Mouse (Mus musculus) heart, embryonic 14.5 days (tissue): ENCODE results near the gene Tchhl1. TPM values are rescaled to one million over a fixed set of nuclear protein-coding genes. Genes with fewer than 3 reads are reported as not detected.
"Not testable (repeated sequence)": the region's sequence is repeated elsewhere in the genome, so short reads cannot be mapped to it uniquely, and the experiment has no call there.

Experiments used
- ATAC-seq: fragments of 200-750 bp; cut with Nextera tagmentation; 2 replicates; pipeline ENCODE4 v1.8.0; 2017; ENCODE audit warnings: low read depth, moderate TSS enrichment; ENCODE audit not compliant: insufficient number of reproducible peaks, insufficient read depth, low FRiP score
- H3K27ac ChIP-seq, 2 experiments: fragments of 200-500 bp in 1 of 2; fragments of 300-500 bp in 1 of 2; sonication (generic) in 1 of 2; replicated peaks in 1 of 2; 2 replicates each; pipeline ENCODE4 v1.5.1; 2012 to 2014; ENCODE audit warnings: low read depth in 2 of 2, low read length in 2 of 2, control low read depth in 1 of 2, mild to moderate bottlenecking in 1 of 2, mixed read lengths in 1 of 2; ENCODE audit not compliant: control insufficient read depth in 1 of 2, insufficient read depth in 1 of 2
- H3K27me3 ChIP-seq: fragments of 300-500 bp; sonication (generic); 2 replicates; pipeline ENCODE4 v1.6.1; 2014; ENCODE audit warnings: mild to moderate bottlenecking, low read length, control low read depth; ENCODE audit not compliant: control insufficient read depth, insufficient read depth
- H3K36me3 ChIP-seq: fragments of 300-500 bp; sonication (generic); 2 replicates; pipeline ENCODE4 v1.6.1; 2014; ENCODE audit warnings: mild to moderate bottlenecking, control low read depth, low read length, mixed read lengths; ENCODE audit not compliant: control insufficient read depth, insufficient read depth
- H3K4me1 ChIP-seq, 2 experiments: fragments of 200-500 bp in 1 of 2; fragments of 300-500 bp in 1 of 2; sonication (generic) in 1 of 2; 2 replicates each; pipeline ENCODE4 v1.6.1; 2012 to 2014; ENCODE audit warnings: low read length in 2 of 2, control low read depth in 1 of 2, mixed read lengths in 1 of 2; ENCODE audit not compliant: control insufficient read depth in 2 of 2, insufficient read depth in 2 of 2
- H3K4me2 ChIP-seq: fragments of 300-500 bp; sonication (generic); 2 replicates; pipeline ENCODE4 v1.6.1; 2014; ENCODE audit warnings: mild to moderate bottlenecking, low read length
- H3K4me3 ChIP-seq, 2 experiments: fragments of 200-500 bp in 1 of 2; fragments of 300-500 bp in 1 of 2; sonication (generic) in 1 of 2; 2 replicates each; pipeline ENCODE4 v1.5.1; 2012 to 2014; ENCODE audit warnings: low read length in 2 of 2, mild to moderate bottlenecking in 2 of 2, control low read depth in 1 of 2, low read depth in 1 of 2, moderate library complexity in 1 of 2; ENCODE audit not compliant: control insufficient read depth in 1 of 2, insufficient read depth in 1 of 2
- H3K9ac ChIP-seq: fragments of 300-500 bp; sonication (generic); 2 replicates; pipeline ENCODE4 v1.6.1; 2014; ENCODE audit warnings: mild to moderate bottlenecking, low read length
- H3K9me3 ChIP-seq: fragments of 300-500 bp; sonication (generic); 2 replicates; pipeline ENCODE4 v1.6.1; 2016; ENCODE audit warnings: low read length, control low read depth; ENCODE audit not compliant: control insufficient read depth
- WGBS: fragments of 180-500 bp; shearing (Covaris S2); extraction: QIAGEN DNeasy Blood & Tissue Kit; methylation state at CpG from one replicate; pipeline ENCODE4 v1.1.7; 2014; 5-methylcytosine and 5-hydroxymethylcytosine counted together
- polyA plus RNA-seq: library from polyadenylated mRNA; unstranded; fragments of >200 nt; fragmentation: Nextera tagmentation; extraction: Ambion mirVana; gene quantifications from 2 replicates; pipeline ENCODE4 v1.2.1, GENCODE M21; 2014

The Tchhl1 gene
- polyA plus RNA-seq, 1 experiment from 2014 or later = not detected

DNA sequence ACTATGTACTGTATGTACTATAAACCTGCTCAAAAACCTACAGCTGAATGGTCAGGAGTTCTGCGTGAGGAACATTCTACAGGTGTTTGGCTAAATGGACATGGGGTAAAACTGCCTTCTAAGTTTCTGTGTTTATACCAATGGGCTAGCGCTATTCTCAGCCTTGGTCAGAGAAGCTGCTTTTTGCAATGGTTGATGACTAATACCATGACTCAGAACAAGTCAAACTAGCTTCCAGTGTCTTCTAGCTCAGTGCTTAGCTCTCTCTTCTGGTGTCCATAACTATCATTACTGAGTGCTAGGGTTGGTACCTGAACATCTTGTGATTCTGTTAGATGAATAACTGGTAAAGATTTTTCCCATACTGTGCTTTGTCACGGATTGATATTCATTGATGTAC is 17.1 kb downstream of the Tchhl1 start:
- 80% methylated on average over 3 of the region's 3 CpGs for WGBS
- ATAC-seq = no peak

DNA sequence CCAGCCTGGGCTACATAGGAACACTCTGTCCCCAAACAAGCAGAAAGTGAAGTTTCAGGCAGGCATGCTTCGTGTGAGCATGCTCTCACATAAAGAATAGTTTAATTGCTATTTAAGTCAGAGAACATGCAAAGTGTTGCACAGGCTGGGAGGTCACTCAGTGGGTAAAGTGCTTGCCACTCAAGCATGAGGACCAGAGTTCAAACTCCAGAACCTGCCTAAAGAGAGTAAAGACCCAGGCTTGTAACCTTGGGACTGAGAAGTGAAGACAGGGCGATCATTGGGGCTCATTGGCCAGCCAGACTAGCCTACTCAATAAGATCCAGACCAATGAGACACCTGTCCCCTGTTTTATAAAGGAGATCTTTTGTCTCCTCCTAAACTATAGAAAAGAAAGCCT is 20.0 kb downstream of the Tchhl1 start:
- no peak overlapping the region for H3K4me3 ChIP-seq
- H3K4me2 ChIP-seq = no peak overlapping the region
- H3K9me3 ChIP-seq = no peaks in the 10 kb centered on the region
- H3K4me1 ChIP-seq = 0 out of 4 replicates have a peak, but pooled peaks cover 0 to 4% of the 10 kb centered on the region in 2 experiments
- H3K27ac ChIP-seq = no peak overlapping the region
- 81% methylated on average over 2 of the region's 2 CpGs for WGBS
- no peaks in the 10 kb centered on the region for H3K27me3 ChIP-seq
- H3K36me3 ChIP-seq = no peaks in the 10 kb centered on the region
- no peak for ATAC-seq
- H3K9ac ChIP-seq = no peak overlapping the region

More for the DNA sequence above, 17.1 kb downstream of the Tchhl1 start:
- Histone ChIP-seq H3K4me3 (no peak overlapping the region), H3K4me2 (no peak overlapping the region), H3K9me3 (no peaks in the 10 kb centered on the region), H3K27ac (no peak overlapping the region), H3K27me3 (no peaks in the 10 kb centered on the region), H3K9ac (no peak overlapping the region), H3K36me3 (no peaks in the 10 kb centered on the region), H3K4me1 (0 out of 4 replicates have a peak, but pooled peaks cover 0 to 4% of the 10 kb centered on the region in 2 experiments)

DNA sequence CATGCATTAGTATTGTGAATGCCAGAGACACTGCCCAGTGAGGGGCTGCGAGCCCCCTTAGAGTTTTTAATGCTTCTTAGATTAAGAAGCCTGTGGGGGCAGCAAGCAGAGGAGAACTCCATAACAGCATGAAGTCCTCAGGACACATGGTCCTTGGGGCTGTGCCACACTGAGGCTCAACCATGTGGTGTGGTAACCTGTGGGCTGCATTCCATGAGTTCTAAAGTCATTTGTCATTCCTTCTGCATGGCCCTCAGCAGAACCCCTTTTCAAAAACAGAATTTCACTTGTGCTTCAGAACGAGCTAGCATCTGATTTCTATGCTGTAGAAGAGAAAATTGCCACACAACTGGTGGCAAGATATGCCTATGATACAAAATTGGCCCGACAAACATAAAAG is 23.6 kb downstream of the Tchhl1 start:
- no peaks in the 10 kb centered on the region for H3K27me3 ChIP-seq
- no peaks in the 10 kb centered on the region for H3K4me1 ChIP-seq
- H3K9ac ChIP-seq = no peak overlapping the region
- no peaks in the 10 kb centered on the region for H3K36me3 ChIP-seq
- H3K4me2 ChIP-seq = no peak overlapping the region
- ATAC-seq = no peak
- H3K4me3 ChIP-seq = no peak overlapping the region
- WGBS = 72% methylated on average over 3 of the region's 3 CpGs
- H3K9me3 ChIP-seq = no peaks in the 10 kb centered on the region
- H3K27ac ChIP-seq = no peak overlapping the region

DNA sequence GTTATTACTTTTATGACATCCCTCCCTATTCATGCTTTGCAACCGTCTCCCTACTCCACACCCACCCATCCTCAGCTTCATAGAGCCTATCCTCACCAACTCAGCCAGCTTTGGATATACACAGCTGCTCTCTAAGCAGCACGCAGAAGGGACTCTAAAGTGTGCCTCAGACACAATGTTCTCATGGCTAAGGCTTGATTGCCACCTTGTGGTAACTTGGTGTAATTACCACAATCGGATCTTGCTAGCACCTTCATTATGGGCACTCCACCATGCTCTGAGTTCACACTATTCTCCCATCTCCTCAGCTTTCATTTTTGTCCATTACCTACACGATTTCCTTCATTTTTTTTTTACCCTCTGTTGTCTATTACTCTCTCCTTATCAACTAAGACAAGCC is 25.4 kb downstream of the Tchhl1 start:
- Histone ChIP-seq H3K4me1 (no peaks in the 10 kb centered on the region), H3K4me3 (no peak overlapping the region), H3K4me2 (no peak overlapping the region), H3K36me3 (no peaks in the 10 kb centered on the region), H3K9me3 (no peaks in the 10 kb centered on the region), H3K9ac (no peak overlapping the region), H3K27ac (no peak overlapping the region), H3K27me3 (no peaks in the 10 kb centered on the region)
- ATAC-seq = no peak
- WGBS = under 1% methylated on average over 4 of the region's 4 CpGs

DNA sequence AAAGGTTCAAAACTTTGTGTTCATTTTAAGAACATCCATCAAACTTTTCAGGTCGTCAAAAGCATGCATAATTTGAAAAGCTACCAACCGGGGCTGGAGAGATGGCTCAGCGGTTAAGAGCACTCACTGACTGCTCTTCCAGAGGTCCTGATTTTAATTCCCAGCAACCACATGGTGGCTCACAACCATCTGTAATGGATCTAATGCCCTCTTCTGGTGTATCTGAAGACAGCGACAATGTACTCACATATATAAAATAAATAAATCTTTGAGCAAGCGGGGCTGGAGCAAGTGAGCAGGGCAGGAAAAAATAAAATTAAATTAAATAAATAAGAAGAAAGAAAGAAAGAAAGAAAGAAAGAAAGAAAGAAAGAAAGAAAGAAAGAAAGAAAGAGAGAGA is 26.2 kb downstream of the Tchhl1 start:
- H3K36me3 ChIP-seq, H3K27me3 ChIP-seq, ATAC-seq, H3K4me2 ChIP-seq, H3K9ac ChIP-seq, H3K4me3 ChIP-seq, H3K27ac ChIP-seq, H3K9me3 ChIP-seq, H3K4me1 ChIP-seq: not testable (repeated sequence)
- WGBS = 22% methylated on average over 5 of the region's 5 CpGs

DNA sequence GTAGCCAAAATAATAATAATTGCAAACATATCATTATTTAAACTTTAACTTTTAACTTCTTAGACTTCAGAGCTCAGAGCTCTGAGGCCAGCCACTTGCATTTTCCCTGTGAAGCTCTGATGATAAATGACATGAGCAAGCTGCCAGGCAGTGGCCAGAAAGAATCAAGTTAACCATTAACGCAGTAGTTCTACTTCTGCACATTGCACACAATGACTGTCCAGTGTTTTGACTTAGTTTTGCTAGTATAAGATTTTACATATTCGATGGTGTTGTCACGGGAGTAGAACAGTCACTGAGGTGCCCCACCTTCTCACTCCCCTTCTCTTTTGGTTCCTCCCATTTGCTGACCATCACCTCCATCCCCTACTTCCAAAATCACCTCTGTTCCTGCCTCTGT is 28.6 kb downstream of the Tchhl1 start:
- no peaks in the 10 kb centered on the region for H3K4me1 ChIP-seq
- no peak overlapping the region for H3K4me3 ChIP-seq
- H3K9me3 ChIP-seq = no peaks in the 10 kb centered on the region
- no peak overlapping the region for H3K9ac ChIP-seq
- no peak for ATAC-seq
- H3K36me3 ChIP-seq = no peaks in the 10 kb centered on the region
- 77% methylated on average over 3 of the region's 3 CpGs for WGBS
- H3K27me3 ChIP-seq = no peaks in the 10 kb centered on the region
- H3K27ac ChIP-seq = no peak overlapping the region
- H3K4me2 ChIP-seq = no peak overlapping the region

DNA sequence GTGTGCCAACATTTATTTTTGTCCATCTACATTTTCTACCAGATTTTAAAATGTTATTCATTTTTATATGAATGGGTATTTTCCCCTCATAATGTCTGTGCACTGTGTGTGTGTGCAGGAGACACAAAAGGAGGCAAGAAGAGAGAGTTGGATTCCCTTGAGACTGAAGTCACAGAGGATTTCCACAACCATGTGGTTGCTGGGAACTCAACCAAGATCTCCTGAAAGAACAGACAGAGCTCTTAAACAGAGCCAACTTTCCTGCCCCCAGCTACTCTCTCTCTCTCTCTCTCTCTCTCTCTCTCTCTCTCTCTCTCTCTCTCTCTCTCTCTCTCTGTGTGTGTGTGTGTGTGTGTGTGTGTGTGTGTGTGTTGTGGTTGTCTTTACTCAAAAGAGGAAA is 30.6 kb downstream of the Tchhl1 start:
- H3K27ac ChIP-seq = no peak overlapping the region
- no peak overlapping the region for H3K4me3 ChIP-seq
- no peaks in the 10 kb centered on the region for H3K36me3 ChIP-seq
- H3K27me3 ChIP-seq = no peaks in the 10 kb centered on the region
- H3K9me3 ChIP-seq = no peaks in the 10 kb centered on the region
- no peak overlapping the region for H3K9ac ChIP-seq
- ATAC-seq = no peak
- no peaks in the 10 kb centered on the region for H3K4me1 ChIP-seq
- H3K4me2 ChIP-seq = no peak overlapping the region

DNA sequence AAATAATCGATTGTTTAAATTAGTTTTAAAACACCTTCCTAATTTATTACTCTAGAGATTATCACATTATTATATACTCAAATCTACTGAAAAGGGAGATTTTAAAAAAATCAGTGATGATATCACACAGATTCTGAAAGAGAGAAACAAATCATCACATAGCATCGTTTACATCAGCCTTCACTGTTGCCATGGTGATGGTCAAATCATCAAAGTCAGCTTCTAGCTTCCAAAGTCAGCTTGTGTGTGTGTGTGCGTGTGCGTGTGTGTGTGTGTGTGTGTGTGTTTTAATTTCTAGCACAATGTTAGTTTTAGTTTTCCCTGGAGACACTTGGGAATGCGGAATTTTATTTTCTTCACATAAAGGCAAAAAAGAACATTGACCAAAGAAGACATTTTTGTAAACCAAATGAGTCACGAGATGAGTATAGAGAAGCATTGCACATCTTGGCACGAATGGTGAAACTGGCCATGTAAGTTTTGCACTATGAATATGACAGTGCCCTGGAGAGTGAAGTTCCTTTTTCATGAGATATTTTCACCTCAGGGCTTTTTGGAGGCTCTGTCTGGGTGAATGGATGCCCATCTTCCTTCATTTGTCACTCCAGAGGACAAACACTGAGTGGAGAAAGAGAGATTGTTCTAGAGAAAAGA is 36.1 kb downstream of the Tchhl1 start:
- Histone ChIP-seq H3K27me3 (no peaks in the 10 kb centered on the region), H3K9ac (no peak overlapping the region), H3K27ac (no peak overlapping the region), H3K4me2 (no peak overlapping the region), H3K4me1 (no peaks in the 10 kb centered on the region; a peak in 1 of 4 replicates), H3K9me3 (no peaks in the 10 kb centered on the region), H3K36me3 (no peaks in the 10 kb centered on the region), H3K4me3 (no peak overlapping the region)
- ATAC-seq = no peak
- WGBS = 84% methylated on average over 7 of the region's 7 CpGs
